Mouse (Mus musculus): Measurements from ENCODE around the gene Herc2.
"Not testable (repeated sequence)": the region's sequence is repeated elsewhere in the genome, so short reads cannot be mapped to it uniquely, and the experiment has no call there.

Herc2 gene

DNA sequence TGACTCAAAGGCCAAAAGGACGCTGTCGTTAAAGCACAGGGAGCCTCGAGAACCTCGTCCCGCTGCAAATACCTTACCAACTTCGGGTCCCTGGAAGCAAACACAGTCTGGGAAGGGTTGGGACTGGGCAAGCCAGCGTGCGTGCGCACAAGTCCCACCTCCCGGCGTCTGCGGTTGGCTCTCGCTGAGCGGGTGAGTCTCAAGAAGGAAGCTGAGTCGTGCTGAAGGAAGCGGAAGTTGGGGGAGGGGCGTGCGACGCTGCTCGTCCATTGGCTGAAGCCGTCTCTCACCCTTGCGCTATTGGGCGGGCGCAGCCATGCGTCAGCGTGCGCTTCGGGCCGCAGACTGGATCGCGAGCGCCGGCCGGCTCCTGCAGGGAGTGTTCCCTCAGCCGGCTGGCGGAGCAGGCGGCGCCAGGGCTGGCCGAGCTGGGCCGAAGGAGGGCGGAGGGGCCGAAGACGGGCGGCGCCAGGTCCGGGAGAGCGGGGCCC lies at the start of gene Herc2:
Herc2 (plus strand) TSS at position 366 of the 491 bp plus-strand sequence.
- peak; percentile 99 for DNase-seq (ENCODE audit: extremely low read depth, insufficient read length, low spot score)

DNA sequence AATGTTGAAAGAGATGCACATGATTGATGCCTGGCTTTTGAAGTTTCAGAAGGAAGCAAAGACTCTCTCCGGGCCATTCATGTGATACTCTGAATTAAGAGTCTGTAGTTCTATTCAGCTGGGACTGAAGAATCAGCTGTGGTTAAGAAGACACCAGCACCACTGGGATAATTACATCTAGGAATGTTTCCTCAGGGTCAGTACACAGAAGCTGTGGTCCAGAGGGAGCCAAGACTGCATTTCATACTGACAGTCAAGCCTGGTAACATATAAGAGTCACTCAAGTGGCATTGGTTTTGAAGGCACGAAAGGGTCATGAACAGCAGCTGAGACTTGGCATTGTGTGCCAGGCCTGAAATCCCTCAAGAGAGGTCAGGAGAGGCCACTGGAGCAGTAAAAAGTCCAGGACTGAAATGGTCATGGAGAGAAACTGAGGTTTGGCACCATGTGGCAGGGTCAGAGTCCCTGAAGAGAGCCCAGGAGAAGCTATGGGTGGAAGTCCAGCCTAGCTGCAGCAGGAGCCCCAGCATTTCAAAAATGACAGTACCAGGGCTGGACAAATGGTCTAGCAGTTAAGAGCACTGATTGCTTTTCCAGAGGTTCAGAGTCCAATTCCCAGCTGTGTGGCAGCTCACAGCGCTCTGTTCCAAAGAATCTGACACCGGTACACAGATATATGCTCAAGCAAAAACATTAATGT lies 39.5 kb upstream of the Herc2 start:
- DNase-seq (ENCODE audit: extremely low read depth, insufficient read length, low spot score) = no peak

DNA sequence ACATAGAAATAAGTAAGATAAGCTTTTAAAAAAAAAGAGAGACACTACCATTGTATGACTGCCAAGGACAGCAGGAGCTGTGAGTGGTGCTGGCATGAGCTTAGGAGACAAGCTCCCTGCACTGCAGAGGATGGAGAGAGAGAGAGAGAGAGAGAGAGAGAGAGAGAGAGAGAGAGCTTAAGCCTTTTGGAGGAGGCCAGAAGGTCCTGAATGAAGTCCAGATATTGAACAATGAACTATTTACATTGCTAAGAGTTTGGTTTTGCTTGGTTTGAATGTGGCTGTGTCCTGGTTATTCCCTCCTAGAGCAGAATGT lies 39.0 kb upstream of the Herc2 start:
- DNase-seq (ENCODE audit: extremely low read depth, insufficient read length, low spot score) = no peak

DNA sequence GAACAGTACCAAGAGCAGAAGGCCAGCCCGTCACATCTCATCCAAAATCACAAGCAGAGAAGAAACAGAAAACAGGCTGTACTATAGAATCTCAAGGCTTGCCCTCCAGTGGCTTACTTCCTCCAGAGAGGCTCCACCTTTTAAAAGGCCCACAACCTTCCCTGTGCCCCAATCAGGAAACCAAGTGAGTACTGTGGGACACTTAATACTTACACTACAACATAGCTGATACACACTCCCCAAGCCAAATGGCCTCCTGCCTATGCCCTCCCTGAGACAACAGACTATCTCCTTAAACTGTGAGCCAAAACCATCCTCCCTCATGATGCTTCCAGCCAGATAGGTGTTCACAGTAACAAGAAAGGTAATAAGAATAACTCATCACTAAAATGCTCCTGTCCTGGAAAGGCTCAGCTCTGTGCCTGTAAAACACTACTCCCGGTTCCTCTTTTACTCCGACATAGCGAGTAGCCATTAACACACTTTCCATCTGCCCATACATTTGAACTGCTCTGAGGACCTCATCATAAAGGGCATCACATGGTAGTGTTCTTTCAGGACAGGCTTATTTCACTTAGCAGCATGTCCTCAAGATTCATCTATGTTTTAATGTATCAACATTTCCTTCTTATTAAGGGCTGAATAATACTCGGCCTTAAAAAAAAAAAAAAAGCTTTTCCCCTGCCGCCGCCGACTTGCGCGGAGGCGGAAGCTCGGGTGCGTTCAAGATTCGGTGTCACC lies 36.6 kb upstream of the Herc2 start:
- DNase-seq (ENCODE audit: extremely low read depth, insufficient read length, low spot score) = no peak

DNA sequence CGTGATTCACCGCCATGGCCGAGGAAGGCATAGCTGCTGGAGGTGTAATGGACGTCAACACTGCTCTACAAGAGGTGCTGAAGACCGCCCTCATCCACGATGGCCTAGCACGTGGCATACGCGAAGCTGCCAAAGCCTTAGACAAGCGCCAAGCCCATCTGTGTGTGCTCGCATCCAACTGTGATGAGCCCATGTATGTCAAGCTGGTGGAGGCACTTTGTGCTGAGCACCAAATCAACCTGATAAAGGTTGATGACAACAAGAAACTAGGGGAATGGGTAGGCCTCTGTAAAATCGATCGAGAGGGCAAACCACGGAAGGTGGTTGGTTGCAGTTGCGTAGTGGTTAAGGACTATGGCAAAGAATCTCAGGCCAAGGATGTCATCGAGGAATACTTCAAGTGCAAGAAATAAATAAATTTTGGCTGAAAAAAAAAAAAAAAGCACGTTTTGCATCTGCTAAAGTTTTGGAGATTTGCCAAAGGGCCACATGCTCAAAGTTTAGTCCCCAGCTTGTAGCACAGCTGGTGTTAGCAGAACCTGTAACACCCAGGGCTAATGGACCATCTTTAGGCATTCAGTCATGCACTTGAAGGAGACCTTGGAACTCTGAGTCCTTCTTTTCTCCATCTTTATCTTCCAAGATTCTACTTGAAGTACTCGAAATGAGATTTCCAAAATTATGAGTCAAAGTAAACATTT lies 35.8 kb upstream of the Herc2 start:
- DNase-seq (ENCODE audit: extremely low read depth, insufficient read length, low spot score) = not testable (repeated sequence)

DNA sequence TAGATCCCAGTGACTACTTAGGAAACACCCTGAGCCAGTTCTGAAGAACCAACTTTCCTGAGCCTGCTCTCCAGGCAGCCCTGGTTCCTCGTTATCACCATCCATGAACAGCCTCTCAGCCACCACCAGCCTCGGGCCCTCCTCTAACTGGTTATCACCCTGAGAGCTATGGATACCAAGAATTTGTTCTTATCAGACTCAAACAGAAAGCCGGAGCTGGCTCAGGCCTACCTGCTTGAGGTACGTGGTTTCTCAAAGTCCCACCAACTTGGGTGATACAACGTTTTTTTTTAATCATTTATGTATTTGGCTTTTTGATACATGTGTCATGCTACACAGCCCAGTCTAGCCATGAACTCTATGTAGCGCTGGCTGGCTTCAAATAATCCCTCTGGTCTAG lies 34.8 kb upstream of the Herc2 start:
- DNase-seq (ENCODE audit: extremely low read depth, insufficient read length, low spot score) = no peak

DNA sequence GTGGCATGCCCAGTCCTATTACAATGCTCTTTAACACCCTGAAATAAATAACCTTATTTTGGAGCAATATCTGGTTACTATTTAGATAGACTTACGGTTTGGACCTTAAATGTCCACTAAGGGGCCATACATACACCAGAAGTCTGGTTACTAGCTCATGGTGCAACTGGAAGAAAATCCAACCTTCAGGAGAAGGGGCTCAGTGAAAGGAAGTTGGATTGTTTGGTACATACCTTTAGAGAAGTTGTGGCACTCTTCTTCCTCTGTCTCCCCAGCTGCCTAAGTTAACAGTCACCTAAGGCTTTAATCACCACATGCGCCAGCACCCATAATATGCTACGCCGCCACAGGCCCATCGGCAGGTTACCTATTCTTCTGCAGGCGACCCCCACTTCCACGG lies 34.2 kb upstream of the Herc2 start:
- no peak for DNase-seq (ENCODE audit: extremely low read depth, insufficient read length, low spot score)

DNA sequence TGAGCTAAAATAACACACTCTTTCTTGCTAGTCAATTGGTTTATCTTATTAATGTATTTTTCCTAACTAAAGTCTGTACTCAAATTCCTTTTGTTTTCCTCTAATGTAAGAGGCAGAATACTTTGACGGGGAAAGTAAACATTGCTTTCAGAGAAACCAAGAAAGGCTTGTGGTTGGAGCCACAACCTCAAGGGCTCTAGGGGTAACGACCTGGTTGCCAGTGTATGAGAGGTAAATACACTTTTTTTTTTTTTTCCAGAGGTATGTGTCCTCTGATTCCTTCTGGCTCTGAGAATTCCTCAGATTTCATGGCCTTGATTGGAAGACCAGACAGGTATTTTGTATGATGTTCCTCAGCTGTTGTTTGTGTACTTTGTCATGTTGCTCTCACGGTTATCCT lies 32.2 kb upstream of the Herc2 start:
- DNase-seq (ENCODE audit: extremely low read depth, insufficient read length, low spot score) = no peak

DNA sequence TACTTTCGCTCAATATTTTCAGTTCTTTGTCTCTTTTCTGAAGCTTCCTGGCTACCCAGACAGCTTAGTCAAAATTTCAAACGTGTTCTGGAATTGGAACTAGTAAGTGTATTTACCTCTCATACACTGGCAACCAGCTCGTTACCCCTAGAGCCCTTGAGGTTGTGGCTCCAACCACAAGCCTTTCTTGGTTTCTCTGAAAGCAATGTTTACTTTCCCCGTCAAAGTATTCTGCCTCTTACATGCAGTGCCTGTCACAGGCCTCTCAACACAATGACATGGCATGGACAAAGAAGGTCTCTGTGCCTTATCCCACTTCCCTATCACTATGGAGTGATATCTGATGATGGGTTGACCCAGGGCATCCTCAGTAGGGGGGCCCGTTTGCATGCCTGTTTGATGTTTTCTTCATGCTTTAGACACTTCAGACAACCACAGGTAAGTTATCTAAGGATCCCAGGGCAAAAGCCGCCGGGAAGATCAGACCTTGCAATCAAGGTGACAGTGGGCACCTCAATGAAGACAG lies 31.5 kb upstream of the Herc2 start:
- DNase-seq (ENCODE audit: extremely low read depth, insufficient read length, low spot score) = no peak

DNA sequence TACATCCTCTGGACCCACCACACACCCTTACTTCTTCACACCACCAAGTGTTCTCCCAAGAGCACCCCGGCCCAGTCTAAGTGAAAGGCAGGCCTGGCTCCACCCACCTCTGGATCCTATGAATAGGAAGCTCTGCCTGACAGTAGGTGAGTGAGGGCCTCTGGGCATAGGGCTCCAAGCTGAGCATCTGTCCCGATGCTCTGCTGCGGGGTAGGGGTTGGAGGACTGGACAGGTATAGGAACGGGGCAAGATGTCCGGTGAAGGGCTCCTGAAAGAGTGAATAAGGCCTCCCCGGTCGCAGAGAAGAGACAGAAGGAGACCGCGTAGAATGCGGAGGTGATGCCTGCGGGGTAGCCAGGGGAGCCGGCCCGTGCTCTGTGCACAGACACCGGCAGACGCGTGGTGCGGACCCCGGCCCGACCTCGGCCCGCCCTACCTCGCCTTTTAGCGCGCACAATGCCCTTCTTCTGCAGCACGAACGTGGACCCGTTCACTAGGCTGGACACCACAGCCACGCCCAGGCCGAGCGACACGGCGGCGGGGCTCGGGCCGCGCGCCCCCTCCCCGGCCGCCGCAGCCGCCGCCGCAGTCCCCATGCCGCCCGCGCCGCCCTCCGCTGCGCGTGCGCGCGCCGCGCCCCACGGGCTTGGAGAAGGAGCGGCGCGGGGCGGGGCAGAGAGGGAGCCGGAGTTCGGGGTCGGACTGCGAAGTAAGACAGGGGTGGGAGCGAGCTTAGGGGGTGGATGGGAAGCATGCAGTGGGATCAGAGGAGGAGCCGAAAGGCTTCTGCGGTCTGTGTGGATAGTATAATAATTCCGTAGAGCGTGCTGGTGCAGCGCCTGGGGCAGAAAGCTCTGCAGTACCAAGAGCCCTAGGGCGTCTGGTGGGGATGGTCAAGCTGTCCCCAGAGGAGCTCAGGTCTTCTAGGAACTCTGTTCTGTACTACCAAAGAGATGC lies 30.7 kb upstream of the Herc2 start:
- DNase-seq (ENCODE audit: extremely low read depth, insufficient read length, low spot score) = peak; percentile 74

DNA sequence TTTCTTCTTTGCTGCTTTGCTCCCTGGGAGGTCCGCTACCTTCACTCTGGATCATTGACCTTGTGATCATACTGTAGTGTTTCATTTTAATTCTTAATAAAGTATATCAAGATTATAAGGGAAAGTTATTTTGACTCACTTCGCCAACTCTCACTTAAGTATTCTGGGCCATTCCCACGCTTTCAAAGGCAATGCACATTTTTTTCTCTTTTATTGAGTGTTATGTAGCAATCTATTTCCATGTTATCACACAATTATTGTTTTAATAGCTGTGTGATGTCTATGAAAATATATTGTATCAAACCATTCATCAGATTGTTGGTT lies 30.1 kb upstream of the Herc2 start, which contains the start of gene Nipa1:
Nipa1 (minus strand) TSS at position 25 of the 324 bp plus-strand sequence.
- no peak for DNase-seq (ENCODE audit: extremely low read depth, insufficient read length, low spot score)

DNA sequence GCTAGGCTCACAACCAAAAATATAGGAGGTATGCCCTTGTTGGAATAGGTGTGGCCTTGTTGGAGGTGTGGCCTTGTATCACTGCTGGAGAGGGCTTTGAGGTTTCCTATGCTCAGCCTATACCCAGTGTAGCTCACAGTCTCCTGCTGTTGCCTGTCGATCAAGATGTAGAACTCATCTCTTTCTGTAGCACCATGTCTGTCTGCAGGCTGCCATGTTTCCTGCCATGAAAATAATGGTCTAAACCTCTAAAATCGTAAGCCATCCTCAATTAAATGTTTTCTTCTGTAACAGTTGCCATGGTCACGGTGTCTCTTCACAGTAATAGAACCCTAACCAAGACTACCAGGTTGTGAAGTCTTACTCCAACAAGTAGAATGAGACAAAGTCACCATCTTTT lies 26.4 kb upstream of the Herc2 start:
- DNase-seq (ENCODE audit: extremely low read depth, insufficient read length, low spot score) = no peak

DNA sequence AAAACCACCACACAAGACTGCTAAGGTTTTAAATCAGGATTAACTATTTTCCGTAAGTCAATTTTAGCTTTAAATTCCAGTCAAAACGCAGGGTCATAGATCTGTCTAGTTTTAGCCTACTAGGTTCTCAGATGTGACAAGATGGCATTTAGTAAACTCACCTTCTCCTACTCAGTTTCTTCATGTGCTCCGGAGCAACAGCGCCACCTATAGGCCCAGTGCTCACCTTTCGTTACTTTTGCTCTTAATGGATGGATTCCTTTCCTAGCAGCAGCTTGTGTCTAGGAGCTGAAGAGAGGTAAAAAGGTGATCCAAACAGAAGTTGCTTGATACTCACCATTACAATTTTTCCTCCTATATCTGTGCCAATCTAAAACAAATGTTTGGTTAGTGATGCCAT lies 7.6 kb upstream of the Herc2 start:
- DNase-seq (ENCODE audit: extremely low read depth, insufficient read length, low spot score) = peak; percentile 20

DNA sequence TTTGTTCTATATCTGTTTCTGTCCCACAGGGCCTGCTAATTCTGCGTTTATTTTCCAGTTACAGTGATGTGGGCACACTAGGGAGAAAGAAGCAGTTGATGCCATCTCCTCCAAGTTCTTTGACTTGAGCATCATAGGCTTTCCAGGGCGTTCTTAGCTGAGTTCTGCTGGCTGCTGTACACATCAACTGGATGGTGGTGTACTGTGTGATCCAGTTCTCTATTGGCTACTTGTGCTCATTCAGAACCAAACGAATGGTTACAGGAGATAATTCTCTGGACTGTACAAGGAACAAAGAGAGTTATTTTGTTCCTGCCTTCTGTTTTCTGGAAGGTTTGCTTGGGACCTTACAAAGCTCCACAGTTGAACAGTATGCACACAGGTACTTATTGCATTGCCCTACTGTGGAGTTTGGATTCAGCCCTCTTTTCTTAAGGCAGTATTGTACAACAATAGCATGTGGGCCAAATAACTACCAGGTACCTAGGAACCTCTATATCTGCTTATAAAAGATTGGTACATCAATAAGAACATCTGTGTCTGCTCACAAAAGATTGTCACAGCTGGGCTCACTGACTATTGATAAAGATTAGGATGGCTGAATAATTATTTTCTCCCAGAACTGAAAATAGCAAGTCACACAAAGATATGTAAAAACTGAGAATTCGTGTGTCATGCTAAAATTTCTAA lies 6.3 kb upstream of the Herc2 start:
- DNase-seq (ENCODE audit: extremely low read depth, insufficient read length, low spot score) = no peak

DNA sequence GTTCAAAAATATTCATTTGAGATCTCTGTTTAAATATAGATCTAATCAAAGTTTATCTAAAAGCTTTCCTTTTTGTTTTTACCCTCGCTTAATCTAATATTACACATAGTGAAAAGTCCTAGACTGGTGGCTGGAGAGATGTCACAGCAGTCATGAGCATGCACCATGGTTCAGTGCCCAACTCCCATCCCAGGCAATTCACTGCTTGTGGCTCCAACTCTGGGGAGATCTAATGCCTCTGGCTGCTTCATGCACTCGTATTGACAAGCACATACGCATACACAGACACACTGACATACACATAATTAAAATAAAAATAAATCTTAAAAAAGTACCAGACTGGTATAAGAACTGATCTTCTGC lies 5.7 kb upstream of the Herc2 start:
- DNase-seq (ENCODE audit: extremely low read depth, insufficient read length, low spot score) = no peak

DNA sequence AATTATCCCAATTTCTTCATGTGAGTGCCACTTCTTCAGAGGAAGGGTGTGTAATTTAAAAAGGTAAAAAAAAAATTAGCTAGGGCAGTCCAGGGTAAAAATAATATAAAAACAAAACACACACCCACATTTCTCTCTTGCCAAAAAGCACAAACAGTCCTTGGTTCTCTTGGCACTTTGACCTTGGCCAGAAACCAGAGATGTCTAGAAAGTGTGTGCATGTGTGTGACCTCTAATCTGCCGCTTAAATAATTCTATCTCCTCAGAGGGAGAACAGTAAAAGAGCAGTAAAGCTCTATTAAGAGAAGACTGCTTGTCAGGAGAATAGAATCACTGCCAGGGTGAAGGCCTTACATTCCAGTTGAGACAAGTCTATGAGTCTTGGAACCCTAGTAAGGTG lies 2.8 kb upstream of the Herc2 start:
- no peak for DNase-seq (ENCODE audit: extremely low read depth, insufficient read length, low spot score)

DNA sequence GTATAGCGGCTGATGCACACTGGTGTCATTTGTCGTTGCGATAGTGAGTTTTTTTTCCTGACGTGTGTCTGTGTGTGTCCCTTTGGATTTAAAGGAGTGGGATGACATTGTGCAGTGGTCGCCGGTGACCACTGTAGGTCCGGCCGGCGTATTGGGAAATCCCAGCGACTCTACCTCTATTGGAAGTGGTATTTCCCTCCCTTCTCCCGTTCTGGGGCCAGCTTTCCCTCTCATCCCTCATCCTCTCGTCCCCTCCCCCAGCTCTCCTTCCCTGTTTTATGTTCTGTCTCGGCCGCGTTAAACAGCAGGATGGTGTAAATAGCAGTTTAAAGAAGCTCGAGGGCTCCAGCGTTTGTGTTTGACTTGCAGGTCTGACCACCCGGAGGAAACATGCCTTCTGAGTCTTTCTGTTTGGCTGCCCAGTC lies 503 bp downstream of the Herc2 start:
- no peak for DNase-seq (ENCODE audit: extremely low read depth, insufficient read length, low spot score)

DNA sequence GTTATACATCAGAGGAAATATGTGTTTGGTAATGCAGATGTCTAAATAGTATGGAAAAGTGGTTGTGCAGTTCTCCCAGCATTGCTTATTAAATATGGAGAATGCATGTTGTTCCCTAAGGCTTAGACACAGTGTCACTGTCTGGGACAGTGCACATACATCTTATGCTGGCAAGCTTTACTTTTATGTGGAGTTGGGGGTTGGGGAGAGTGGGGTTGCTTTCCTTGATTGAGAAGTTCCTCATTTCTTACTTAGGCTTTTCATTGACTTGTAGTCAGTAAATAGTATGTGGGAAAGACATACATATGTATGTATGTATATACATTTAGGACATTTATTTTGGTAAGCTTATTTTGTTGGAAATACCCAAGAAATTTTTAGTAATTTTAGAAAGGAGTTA lies 3.0 kb downstream of the Herc2 start:
- no peak for DNase-seq (ENCODE audit: extremely low read depth, insufficient read length, low spot score)

DNA sequence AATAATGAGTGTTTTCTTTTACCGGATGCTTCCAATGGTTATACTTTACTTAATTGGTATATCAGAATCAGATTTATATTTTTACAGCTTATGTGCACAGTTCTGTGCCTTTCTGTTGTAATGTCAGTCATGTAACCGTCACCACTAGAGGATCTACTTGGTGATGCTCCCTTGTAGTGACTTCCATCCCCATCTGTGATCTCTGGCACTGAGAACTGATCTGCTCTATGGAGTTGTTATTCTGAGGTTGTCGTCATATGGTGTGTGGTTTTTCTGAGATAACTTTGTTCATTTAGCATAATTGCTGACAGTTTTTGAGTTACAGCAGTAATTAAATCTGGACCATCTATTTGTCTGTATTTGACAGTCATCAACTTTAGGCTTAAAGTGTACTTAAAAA lies 5.3 kb downstream of the Herc2 start:
- no peak for DNase-seq (ENCODE audit: extremely low read depth, insufficient read length, low spot score)

DNA sequence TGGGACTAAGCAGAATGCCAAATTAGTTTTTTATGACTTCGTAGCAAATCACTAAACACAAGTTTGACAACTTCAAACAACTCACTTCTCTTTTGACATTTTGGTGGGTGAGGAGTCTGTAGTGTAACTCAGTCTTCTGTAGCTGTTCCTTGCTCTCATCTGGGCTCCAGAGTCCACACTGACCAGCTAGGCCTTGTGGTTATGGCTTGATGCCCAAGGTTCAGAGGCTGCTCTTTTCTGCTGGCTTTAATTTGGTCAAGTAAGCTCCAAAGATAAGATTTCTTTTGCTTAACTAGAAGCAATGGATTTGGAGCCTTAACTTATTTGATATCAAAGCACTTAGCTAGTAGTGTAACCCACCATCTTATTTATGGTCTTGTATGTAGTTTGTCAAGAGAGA lies 14.9 kb downstream of the Herc2 start:
- no peak for DNase-seq (ENCODE audit: extremely low read depth, insufficient read length, low spot score)

Measured in 3134 (cell line).